Mouse (Mus musculus): ENCODE measurements around the gene Kcnip4. TPM values are rescaled to one million over a fixed set of nuclear protein-coding genes. Genes with fewer than 3 reads are reported as not detected.

Gene Kcnip4
- polyA plus RNA-seq, 1 experiment from 2014 or later, result 4.5 TPM

- Histone ChIP-seq H3K4me1 (replicated peaks; ENCODE audit: control insufficient read depth, insufficient read depth, low read length) (no peaks in the 10 kb centered on the region), H3K4me2 (ENCODE audit: low read length) (no peak overlapping the region), H3K36me3 (ENCODE audit: control insufficient read depth, insufficient read depth, low read length) (no peaks in the 10 kb centered on the region), H3K9ac (ENCODE audit: low read length) (no peak overlapping the region), H3K27me3 (replicated peaks; ENCODE audit: control insufficient read depth, insufficient read depth, low read length) (no peaks in the 10 kb centered on the region), H3K9me3 (ENCODE audit: control insufficient read depth, low read length) (no peaks in the 10 kb centered on the region), H3K4me3 (ENCODE audit: low read depth, low read length) (no peak overlapping the region), H3K27ac (ENCODE audit: low read depth) (no peak overlapping the region)
- 80% methylated on average over 3 of the region's 3 CpGs for WGBS
- ATAC-seq (replicated peaks; ENCODE audit: low FRiP score, low TSS enrichment, low read depth) (no peak), DNase-seq (ENCODE audit: low spot score) (no peak)
These were observed 26.0 kb downstream of the Kcnip4 start for GRCm38 (mm10) chr5:49498743-49499142.

DNA sequence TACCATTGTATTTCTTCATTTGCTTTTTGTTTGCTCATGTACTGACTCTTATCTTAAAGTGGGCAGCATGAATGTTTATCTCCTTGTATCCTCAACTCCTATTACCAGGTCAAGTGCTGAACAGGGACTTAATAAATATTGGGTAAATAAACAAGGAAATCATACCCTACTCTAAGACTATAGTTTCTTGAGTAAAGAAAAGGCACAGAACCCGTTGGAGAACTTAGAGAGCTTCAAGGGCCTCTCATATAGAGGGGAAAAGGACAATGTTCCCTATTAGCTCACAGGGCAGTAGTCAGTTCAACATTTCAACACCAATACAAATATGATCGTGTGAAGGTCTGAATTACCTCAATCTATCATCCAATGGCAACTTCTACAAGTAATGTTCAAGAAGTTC, 37.4 kb downstream of the Kcnip4 start:
- ATAC-seq (replicated peaks; ENCODE audit: low FRiP score, low TSS enrichment, low read depth) (no peak), DNase-seq (ENCODE audit: low spot score) (no peak)
- 57% methylated on average over 2 of the region's 2 CpGs for WGBS
- Histone ChIP-seq H3K9me3 (ENCODE audit: control insufficient read depth, low read length) (no peaks in the 10 kb centered on the region), H3K4me1 (replicated peaks; ENCODE audit: control insufficient read depth, insufficient read depth, low read length) (no peaks in the 10 kb centered on the region), H3K36me3 (ENCODE audit: control insufficient read depth, insufficient read depth, low read length) (no peaks in the 10 kb centered on the region), H3K27me3 (replicated peaks; ENCODE audit: control insufficient read depth, insufficient read depth, low read length) (no peaks in the 10 kb centered on the region), H3K9ac (ENCODE audit: low read length) (no peak overlapping the region), H3K4me3 (ENCODE audit: low read depth, low read length) (no peak overlapping the region), H3K4me2 (ENCODE audit: low read length) (no peak overlapping the region), H3K27ac (ENCODE audit: low read depth) (no peak overlapping the region)

GRCm38 (mm10) chr5:49470738-49471137, 54.0 kb downstream of the Kcnip4 start:
- Histone ChIP-seq H3K4me1 (replicated peaks; ENCODE audit: control insufficient read depth, insufficient read depth, low read length) (no peaks in the 10 kb centered on the region), H3K27me3 (replicated peaks; ENCODE audit: control insufficient read depth, insufficient read depth, low read length) (no peaks in the 10 kb centered on the region), H3K4me2 (ENCODE audit: low read length) (no peak overlapping the region), H3K9ac (ENCODE audit: low read length) (no peak overlapping the region), H3K36me3 (ENCODE audit: control insufficient read depth, insufficient read depth, low read length) (no peaks in the 10 kb centered on the region), H3K27ac (ENCODE audit: low read depth) (no peak overlapping the region), H3K4me3 (ENCODE audit: low read depth, low read length) (no peak overlapping the region), H3K9me3 (ENCODE audit: control insufficient read depth, low read length) (no peaks in the 10 kb centered on the region)
- WGBS, result 88% methylated on average over 2 of the region's 2 CpGs
- DNase-seq (ENCODE audit: low spot score) (no peak), ATAC-seq (replicated peaks; ENCODE audit: low FRiP score, low TSS enrichment, low read depth) (no peak)

DNA sequence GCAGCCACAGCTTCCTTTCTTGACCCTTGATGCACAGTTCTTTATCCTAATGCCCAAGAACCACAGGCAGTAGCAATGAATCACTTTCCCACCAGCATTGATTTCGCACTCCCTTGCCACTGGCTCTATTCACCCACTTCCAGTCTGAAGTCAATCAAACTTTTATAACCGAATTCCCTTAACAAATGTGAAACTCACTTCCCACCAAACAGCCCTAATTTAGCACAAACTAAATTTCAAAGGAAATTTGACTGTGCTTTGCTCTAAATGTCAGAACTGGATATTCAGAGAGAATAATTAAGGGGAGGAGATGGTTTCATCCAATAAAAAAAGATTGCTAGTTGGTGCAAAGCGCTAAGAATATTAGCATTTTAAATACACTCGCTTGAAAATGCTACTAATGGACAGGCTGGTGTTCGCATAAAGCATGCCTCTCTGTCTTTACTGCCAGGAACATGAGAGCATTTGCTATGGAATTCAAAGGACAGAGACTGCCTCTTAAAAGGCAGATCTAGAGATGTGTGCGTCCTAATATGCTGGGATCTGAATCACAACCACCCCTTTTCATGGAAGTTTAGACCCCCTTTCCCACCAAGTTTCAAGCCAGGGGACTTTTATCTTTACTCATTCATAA, 63.9 kb downstream of the Kcnip4 start:
- Histone ChIP-seq H3K4me1 (replicated peaks; ENCODE audit: control insufficient read depth, insufficient read depth, low read length) (no peaks in the 10 kb centered on the region), H3K27me3 (replicated peaks; ENCODE audit: control insufficient read depth, insufficient read depth, low read length) (no peaks in the 10 kb centered on the region), H3K27ac (ENCODE audit: low read depth) (no peak overlapping the region), H3K4me2 (ENCODE audit: low read length) (no peak overlapping the region), H3K9ac (ENCODE audit: low read length) (no peak overlapping the region), H3K4me3 (ENCODE audit: low read depth, low read length) (no peak overlapping the region), H3K9me3 (ENCODE audit: control insufficient read depth, low read length) (no peaks in the 10 kb centered on the region), H3K36me3 (ENCODE audit: control insufficient read depth, insufficient read depth, low read length) (no peaks in the 10 kb centered on the region)
- DNase-seq (ENCODE audit: low spot score), result no peak
- WGBS, result 85% methylated on average over 6 of the region's 6 CpGs
- ATAC-seq (replicated peaks; ENCODE audit: low FRiP score, low TSS enrichment, low read depth), result no peak

DNA sequence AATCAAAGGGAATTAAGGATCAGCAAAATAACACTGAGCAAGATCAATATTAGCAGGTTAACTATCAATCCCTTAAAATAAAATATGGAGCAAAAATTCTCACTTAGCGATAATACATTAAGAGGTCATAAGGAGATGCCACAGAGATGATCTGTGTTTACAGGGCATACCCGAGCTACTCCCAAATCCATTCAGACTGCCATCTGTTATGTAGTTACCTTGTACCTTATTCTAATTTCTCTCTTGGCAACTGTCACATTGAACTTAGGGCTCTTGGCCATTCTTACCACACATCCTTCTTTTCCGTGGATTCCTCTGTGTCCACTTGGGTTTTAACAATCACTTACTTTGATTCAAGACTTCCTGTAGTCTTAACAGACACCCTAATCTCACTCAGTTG, 71.6 kb downstream of the Kcnip4 start:
- no peaks in the 10 kb centered on the region for H3K36me3 ChIP-seq (ENCODE audit: control insufficient read depth, insufficient read depth, low read length)
- H3K9me3 ChIP-seq (ENCODE audit: control insufficient read depth, low read length), result no peaks in the 10 kb centered on the region
- DNase-seq (ENCODE audit: low spot score) (no peak), ATAC-seq (replicated peaks; ENCODE audit: low FRiP score, low TSS enrichment, low read depth) (no peak)
- H3K4me1 ChIP-seq (replicated peaks; ENCODE audit: control insufficient read depth, insufficient read depth, low read length), result no peaks in the 10 kb centered on the region
- no peak overlapping the region for H3K4me3 ChIP-seq (ENCODE audit: low read depth, low read length)
- no peak overlapping the region for H3K27ac ChIP-seq (ENCODE audit: low read depth)
- H3K27me3 ChIP-seq (replicated peaks; ENCODE audit: control insufficient read depth, insufficient read depth, low read length), result no peaks in the 10 kb centered on the region
- WGBS, result 78% methylated on average over 3 of the region's 3 CpGs
- H3K4me2 ChIP-seq (ENCODE audit: low read length), result no peak overlapping the region
- H3K9ac ChIP-seq (ENCODE audit: low read length), result no peak overlapping the region

- DNase-seq (ENCODE audit: low spot score) (no peak), ATAC-seq (replicated peaks; ENCODE audit: low FRiP score, low TSS enrichment, low read depth) (no peak)
- H3K4me1 ChIP-seq (replicated peaks; ENCODE audit: control insufficient read depth, insufficient read depth, low read length), result no peaks in the 10 kb centered on the region
- H3K9me3 ChIP-seq (ENCODE audit: control insufficient read depth, low read length), result no peaks in the 10 kb centered on the region
- no peak overlapping the region for H3K9ac ChIP-seq (ENCODE audit: low read length)
- H3K4me2 ChIP-seq (ENCODE audit: low read length), result no peak overlapping the region
- H3K27me3 ChIP-seq (replicated peaks; ENCODE audit: control insufficient read depth, insufficient read depth, low read length), result no peaks in the 10 kb centered on the region
- no peak overlapping the region for H3K27ac ChIP-seq (ENCODE audit: low read depth)
- H3K36me3 ChIP-seq (ENCODE audit: control insufficient read depth, insufficient read depth, low read length), result no peaks in the 10 kb centered on the region
- H3K4me3 ChIP-seq (ENCODE audit: low read depth, low read length), result no peak overlapping the region
These were observed 73.4 kb downstream of the Kcnip4 start for GRCm38 (mm10) chr5:49451295-49451694.

GRCm38 (mm10) chr5:49450876-49451275, 73.8 kb downstream of the Kcnip4 start:
- ATAC-seq (replicated peaks; ENCODE audit: low FRiP score, low TSS enrichment, low read depth), result no peak
- H3K36me3 ChIP-seq (ENCODE audit: control insufficient read depth, insufficient read depth, low read length), result no peaks in the 10 kb centered on the region
- H3K9ac ChIP-seq (ENCODE audit: low read length), result no peak overlapping the region
- H3K4me3 ChIP-seq (ENCODE audit: low read depth, low read length), result no peak overlapping the region
- WGBS, result 79% methylated on average over 3 of the region's 3 CpGs
- no peak overlapping the region for H3K27ac ChIP-seq (ENCODE audit: low read depth)
- no peaks in the 10 kb centered on the region for H3K9me3 ChIP-seq (ENCODE audit: control insufficient read depth, low read length)
- no peaks in the 10 kb centered on the region for H3K4me1 ChIP-seq (replicated peaks; ENCODE audit: control insufficient read depth, insufficient read depth, low read length)
- no peak for DNase-seq (ENCODE audit: low spot score)
- H3K27me3 ChIP-seq (replicated peaks; ENCODE audit: control insufficient read depth, insufficient read depth, low read length), result no peaks in the 10 kb centered on the region
- H3K4me2 ChIP-seq (ENCODE audit: low read length), result no peak overlapping the region

GRCm38 (mm10) chr5:49437236-49437635, 87.5 kb downstream of the Kcnip4 start:
- no peak overlapping the region for H3K4me3 ChIP-seq (ENCODE audit: low read depth, low read length)
- H3K4me2 ChIP-seq (ENCODE audit: low read length), result no peak overlapping the region
- H3K9ac ChIP-seq (ENCODE audit: low read length), result no peak overlapping the region
- no peak overlapping the region for H3K27ac ChIP-seq (ENCODE audit: low read depth)
- DNase-seq (ENCODE audit: low spot score), result no peak
- 48% methylated on average over 2 of the region's 2 CpGs for WGBS
- no peaks in the 10 kb centered on the region for H3K27me3 ChIP-seq (replicated peaks; ENCODE audit: control insufficient read depth, insufficient read depth, low read length)
- ATAC-seq (replicated peaks; ENCODE audit: low FRiP score, low TSS enrichment, low read depth), result no peak
- no peaks in the 10 kb centered on the region for H3K9me3 ChIP-seq (ENCODE audit: control insufficient read depth, low read length)
- no peaks in the 10 kb centered on the region for H3K36me3 ChIP-seq (ENCODE audit: control insufficient read depth, insufficient read depth, low read length)
- H3K4me1 ChIP-seq (replicated peaks; ENCODE audit: control insufficient read depth, insufficient read depth, low read length), result no peaks in the 10 kb centered on the region

DNA sequence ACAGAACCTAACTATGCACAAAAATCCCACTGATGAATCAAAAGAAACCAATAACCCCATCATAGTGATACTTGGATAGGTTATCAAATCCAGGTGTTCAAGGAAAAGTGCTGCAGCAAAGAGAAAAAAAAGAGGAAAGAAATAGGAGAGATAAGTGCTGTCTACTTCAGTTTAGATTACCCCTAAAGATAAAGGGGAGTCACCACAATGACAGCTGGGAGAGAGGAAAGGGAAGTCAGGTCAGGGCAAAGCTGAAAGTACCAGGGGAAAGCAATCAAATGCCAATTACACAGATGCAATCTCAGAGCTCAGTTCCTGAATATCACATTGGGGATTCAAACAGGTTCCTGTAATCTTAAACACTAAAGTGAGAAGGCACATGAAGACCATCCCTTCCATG, 97.0 kb downstream of the Kcnip4 start:
- H3K36me3 ChIP-seq (ENCODE audit: control insufficient read depth, insufficient read depth, low read length), result no peaks in the 10 kb centered on the region
- no peak overlapping the region for H3K27ac ChIP-seq (ENCODE audit: low read depth)
- H3K4me1 ChIP-seq (replicated peaks; ENCODE audit: control insufficient read depth, insufficient read depth, low read length), result no peaks in the 10 kb centered on the region
- H3K4me2 ChIP-seq (ENCODE audit: low read length), result no peak overlapping the region
- DNase-seq (ENCODE audit: low spot score) (no peak), ATAC-seq (replicated peaks; ENCODE audit: low FRiP score, low TSS enrichment, low read depth) (no peak)
- H3K9ac ChIP-seq (ENCODE audit: low read length), result no peak overlapping the region
- no peak overlapping the region for H3K4me3 ChIP-seq (ENCODE audit: low read depth, low read length)
- H3K27me3 ChIP-seq (replicated peaks; ENCODE audit: control insufficient read depth, insufficient read depth, low read length), result no peaks in the 10 kb centered on the region
- H3K9me3 ChIP-seq (ENCODE audit: control insufficient read depth, low read length), result no peaks in the 10 kb centered on the region
